Mouse (Mus musculus) bone marrow, adult 2 months (tissue): ENCODE measurements around the gene Sema4c.

Experiments used
- CTCF ChIP-seq: fragments of 200-500 bp; IDR thresholded peaks from 2 replicates; pipeline ENCODE4 v1.5.1; 2011; ENCODE audit warnings: low read length, control low read depth; ENCODE audit not compliant: control insufficient read depth, insufficient read depth
- POLR2A ChIP-seq: fragments of 200-500 bp; IDR thresholded peaks from 2 replicates; pipeline ENCODE4 v1.6.1; 2011; ENCODE audit warnings: low read depth, mild to moderate bottlenecking, control low read depth, low read length, borderline replicate concordance; ENCODE audit not compliant: control insufficient read depth

- peak; percentile 16; the same call in 1 of the 2 replicates for TF ChIP-seq POLR2A
- TF ChIP-seq CTCF: no peak
Measured at GRCm38 (mm10) chr1:36580384-36581207, 22.4 kb upstream of the Sema4c start.
